Mouse (Mus musculus): ENCODE data around the gene Tmprss3.

The Tmprss3 gene

DNA sequence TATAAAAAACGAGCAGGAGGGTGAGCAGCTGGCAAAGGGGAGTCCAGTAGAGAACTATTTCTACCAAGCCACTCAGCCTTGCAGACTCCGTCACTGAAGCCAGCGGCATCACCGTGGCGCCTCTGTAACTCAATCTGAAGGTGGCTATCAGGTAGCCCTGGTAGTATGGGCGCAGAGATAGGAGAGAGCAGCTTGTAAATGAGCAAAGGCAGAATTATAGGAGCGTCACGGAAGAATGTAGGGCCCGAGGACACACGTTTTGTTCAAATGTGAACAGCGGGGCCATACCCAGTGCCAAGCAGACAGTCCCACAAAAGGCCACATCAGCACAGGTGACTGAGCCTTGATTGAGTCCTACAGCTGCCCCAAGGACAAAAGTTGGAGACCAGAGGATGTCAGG is at the start of gene Tmprss3:
Tmprss3 (minus strand) TSS at position 101 of the 400 bp plus-strand sequence.
- in situ Hi-C loops (cut with MboI, MseI) = no loop called here

DNA sequence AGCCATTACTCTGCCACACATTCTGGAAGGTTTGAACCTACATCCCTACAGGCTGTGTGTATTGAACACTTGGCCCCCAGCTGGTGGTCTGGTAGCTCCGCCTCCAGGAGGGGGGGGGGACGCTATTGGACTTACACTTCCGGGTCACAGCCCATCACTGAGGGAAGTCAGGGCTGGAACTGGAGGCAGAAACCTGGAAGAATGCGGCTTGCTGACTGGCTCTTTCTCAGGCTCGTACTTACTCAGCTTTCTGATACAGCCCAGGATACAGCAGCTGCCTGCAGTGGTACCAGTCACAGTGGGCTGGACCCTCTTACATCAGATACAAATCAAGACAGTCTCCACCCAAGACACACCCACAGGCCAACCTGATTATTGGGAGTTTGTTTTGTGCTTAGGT is 48.4 kb upstream of the Tmprss3 start:
- in situ Hi-C loops (cut with MboI, MseI) = no loop called here

DNA sequence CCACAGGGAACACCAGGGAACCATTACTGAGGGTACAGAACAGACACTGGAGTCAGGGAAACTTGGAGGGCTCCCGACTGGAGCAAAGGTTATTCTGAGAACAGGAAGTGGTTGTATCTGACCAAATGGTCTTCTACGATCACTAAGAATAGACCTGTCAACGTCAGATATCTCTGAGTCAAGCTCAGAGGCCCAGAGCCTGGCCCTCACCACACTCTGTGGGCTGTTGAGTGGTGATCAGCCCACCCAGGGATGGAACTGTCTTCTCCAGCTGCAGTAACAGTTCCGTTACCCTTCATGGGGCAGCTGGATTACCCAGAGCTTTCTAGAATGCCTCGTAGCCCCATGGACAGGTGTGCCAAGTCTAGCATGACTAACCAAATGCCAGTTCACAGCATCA is 46.5 kb upstream of the Tmprss3 start:
- in situ Hi-C loops (cut with MboI, MseI) = no loop called here

DNA sequence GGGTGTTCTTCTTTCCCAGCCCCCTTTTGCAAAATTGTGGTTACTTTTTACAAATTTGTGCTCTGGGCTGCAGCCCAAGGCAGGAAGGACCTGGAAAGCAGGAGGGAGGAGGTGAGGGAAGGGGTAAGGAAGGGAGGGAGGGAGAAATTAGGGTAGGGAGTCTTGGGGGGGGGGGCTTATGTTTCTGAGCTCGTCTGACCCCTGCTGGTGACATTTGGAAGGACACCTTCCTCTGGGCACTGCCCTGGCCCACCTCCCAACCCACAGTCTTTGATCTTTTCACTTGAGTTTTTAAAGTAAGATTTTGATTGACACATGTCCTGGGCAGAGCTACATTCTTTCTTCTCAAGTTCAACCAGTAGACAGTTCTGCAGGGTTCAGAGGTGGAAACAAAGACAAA is 44.0 kb upstream of the Tmprss3 start:
- in situ Hi-C loops (cut with MboI, MseI) = no loop called here

DNA sequence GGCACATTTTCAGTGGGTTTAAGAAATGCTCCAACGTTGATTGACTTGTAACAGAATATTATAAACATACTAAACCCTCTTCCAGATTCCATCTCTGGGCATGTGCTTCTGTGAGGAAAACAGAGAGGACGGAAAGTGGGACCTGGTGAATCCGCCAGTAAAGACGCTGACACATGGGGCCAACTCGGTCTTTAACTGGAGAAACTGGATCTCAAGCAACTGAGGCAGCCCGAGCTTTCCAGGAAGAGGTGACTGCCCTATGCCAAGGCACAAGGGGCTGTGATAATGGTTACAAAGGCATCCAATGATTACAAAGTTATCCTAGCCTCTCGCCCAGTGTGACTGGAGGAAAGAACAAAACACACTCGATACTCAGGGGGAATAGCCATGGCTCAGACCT is 42.4 kb upstream of the Tmprss3 start:
- in situ Hi-C loops (cut with MboI, MseI) = no loop called here

DNA sequence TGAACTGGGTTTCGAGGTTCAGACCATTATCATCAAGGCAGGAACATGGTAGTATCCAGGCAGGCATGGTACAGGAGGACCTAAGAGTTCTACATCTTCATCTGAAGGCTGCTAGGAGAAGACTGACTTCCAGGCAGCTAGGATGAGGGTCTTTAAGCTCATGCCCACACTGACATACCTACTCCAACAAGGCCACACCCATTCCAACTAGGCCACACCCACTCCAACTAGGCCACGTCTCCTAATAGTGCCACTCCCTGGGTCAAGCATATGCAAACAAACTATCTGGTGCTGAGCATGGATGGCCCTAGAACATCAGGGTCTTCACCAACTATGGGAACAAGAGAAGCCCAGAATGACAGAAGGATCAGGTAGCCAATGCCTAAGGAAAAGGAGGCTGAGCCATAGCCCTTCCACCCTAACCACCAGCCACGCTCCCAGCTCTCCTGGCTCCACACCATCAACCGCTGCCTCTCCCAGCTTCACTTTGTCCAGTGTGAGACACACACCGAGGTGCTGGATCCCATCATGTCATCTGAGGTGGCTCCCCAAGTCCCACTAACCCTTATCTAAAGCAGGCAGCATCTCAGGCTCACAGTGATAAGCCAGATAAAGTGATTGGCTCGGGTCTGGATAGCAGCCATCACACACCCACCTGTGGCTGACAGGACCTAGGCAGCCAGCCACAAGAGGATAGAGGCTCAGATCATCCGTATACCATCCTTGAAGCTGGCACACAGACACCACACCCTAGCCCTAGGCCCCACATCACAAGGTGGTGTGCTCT is 39.6 kb upstream of the Tmprss3 start:
- in situ Hi-C loops (cut with MboI, MseI) = no loop called here

DNA sequence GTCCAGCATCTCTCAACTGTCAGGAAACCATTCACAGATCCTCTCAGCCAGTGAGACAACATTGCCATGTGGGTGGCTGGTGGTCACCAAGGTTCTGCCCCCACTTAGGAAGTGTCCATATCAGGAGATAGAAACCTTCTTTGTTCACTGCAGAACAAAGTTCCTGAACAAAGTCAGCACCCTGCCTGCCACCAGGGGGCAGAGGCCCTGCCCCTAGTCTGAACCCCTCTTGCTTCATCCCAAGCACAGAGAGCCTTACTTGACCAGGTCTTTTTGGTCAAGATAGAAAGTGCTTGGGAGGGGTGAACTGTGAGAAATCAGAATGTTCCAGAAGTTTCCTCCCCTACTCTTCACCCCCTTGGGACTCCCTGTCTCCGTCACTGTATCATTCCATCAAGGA is 37.1 kb upstream of the Tmprss3 start:
- in situ Hi-C loops (cut with MboI, MseI) = no loop called here

DNA sequence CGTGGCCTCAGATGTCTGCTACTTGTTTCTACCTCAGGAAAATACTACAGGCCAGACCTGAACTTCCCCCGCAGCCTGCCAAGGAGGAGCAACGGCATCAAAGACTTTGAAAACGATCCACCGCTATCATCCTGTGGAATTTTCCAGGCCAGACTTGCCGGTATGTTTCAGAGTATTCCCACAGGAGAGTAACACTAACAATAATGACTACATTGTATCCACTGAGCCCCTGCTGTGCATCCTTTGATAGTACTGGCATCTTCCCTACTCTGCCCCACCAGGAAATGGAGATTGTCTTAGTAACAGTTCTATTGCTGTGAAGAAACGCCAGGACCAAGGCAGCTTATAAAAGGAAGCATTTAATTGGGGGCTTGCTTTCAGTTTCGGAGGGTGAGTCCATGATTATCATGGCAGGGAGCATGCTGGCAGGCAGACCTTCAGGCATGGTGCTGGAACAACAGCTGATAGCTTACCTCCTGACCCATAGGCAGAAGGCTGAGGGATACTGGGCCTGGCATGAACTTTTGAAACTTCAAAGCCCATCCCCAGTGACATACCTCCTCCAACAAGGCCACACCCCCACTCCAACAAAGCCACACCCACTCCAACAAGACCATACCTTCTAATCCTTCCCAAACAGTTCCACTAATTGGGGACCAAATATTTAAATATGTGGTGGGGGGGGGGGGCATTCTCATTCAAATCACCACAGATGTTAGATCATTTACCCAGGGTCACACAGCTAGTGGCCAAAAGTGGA is 33.7 kb upstream of the Tmprss3 start:
- in situ Hi-C loops (cut with MboI, MseI) = no loop called here

DNA sequence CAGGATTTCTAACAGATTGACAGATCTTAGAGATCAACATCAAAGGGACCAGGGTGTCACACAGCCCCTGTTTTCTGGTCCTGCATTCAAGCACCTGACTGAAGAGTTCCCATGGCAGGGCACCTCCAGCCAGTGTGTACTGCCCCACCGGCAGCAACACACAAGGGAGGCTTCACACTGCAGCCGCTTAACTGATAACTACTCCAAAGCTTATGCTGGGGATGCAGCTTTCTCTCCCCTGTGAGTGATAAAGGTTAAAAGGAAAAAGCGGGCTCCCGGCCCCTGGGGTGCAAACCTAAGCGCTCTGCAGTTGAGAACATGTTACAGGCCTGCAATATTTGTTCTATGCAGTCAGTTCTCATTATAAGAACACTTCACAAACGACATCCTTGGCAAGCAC is 33.0 kb upstream of the Tmprss3 start:
- in situ Hi-C loops (cut with MboI, MseI) = no loop called here

DNA sequence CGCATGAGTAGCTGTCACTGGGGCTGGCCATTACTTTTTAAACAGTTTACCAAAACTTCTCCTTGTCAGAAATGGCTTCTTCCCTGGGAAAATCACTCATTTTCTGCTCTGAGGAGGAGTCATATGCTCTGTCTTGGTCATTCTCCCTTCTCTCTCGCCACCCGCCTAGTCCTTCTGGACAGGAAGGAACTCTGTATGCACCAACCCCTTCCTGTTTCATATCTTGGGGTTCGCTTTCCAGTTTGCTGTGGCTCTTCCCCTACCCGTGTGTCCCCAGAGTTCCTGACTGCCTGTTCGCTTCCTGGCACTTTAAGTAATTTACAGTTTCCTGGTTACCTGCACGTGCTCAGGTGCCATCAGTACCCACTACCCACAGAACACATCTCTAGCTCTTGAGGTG is 28.2 kb upstream of the Tmprss3 start:
- in situ Hi-C loops (cut with MboI, MseI) = no loop called here

DNA sequence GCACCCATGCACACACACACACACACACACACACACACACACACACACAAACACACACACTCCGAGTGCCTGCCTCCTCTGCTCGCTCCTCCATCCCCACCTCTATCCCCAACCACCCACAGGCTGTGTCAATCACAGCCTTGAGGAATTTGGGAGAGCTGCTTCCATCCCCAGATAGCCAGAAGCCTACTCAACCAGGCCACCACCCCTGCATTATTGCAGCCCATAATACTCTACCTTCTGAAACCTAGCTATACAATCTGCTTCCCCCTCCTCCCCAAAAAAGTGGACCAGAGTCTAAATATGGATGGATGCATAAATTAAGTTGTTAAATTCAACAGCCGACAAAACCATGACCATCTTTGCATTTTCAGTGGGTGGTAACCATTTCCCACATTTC is 27.6 kb upstream of the Tmprss3 start:
- in situ Hi-C loops (cut with MboI, MseI) = no loop called here

DNA sequence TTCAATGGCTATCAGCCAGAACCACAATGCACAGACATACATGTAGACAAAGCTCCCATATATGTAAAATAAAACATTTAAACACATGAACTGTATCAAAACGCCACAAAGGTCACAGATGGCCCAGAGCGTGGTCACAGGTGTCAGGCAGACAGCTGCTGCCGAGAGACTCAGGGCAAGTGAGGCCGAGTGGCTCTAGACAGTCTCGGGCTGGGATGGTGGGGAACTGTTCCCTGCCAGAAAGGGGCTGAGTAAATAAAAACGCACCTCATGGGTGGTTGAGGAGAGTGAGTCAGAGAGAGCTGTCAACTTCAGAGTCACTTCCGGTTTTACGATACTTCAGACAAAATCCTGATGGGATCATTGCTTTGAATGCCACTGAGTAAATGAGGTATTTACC is 25.8 kb upstream of the Tmprss3 start:
- in situ Hi-C loops (cut with MboI, MseI) = no loop called here

DNA sequence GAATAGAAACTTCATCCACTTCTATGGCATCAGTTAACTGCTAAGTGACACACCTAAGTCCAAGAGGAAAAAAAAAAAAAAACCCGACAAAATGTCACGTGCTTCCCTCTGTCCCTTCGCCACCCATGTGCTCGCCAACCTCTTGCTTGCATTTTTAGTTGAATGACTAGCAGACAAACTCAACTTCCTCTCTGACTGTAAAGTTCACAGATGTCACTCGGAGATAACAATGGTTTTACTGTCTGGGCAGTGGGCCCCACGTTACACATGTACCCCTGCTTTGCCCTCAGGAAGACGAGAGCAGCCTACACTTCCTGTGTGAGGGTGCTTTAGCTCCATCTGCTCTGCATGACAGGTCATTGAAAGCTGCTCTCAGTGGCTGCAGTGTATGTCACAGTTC is 25.1 kb upstream of the Tmprss3 start:
- in situ Hi-C loops (cut with MboI, MseI) = no loop called here

DNA sequence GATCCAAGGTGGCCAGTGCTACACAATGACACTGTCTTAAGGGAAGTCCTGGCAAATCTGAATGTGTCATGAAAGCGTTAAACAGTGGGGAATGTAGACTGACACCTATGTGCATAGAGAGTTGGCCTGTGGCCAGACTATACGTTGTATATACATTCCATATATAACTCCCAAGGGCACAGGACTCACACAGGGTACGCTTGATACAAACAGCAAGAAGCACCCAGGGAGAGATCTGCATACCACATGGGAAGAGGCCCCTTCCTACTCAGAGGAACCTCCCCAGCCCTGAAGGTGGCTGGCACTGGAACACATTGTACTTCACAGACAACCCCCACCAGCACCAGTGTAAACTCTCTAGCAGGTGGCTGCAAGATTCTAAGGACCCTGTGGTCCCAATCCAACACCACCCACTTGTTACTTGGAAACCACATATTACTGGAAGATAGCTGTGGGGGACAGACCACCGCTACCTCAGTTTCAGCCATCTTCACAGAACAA is 24.1 kb upstream of the Tmprss3 start:
- in situ Hi-C loops (cut with MboI, MseI) = no loop called here

DNA sequence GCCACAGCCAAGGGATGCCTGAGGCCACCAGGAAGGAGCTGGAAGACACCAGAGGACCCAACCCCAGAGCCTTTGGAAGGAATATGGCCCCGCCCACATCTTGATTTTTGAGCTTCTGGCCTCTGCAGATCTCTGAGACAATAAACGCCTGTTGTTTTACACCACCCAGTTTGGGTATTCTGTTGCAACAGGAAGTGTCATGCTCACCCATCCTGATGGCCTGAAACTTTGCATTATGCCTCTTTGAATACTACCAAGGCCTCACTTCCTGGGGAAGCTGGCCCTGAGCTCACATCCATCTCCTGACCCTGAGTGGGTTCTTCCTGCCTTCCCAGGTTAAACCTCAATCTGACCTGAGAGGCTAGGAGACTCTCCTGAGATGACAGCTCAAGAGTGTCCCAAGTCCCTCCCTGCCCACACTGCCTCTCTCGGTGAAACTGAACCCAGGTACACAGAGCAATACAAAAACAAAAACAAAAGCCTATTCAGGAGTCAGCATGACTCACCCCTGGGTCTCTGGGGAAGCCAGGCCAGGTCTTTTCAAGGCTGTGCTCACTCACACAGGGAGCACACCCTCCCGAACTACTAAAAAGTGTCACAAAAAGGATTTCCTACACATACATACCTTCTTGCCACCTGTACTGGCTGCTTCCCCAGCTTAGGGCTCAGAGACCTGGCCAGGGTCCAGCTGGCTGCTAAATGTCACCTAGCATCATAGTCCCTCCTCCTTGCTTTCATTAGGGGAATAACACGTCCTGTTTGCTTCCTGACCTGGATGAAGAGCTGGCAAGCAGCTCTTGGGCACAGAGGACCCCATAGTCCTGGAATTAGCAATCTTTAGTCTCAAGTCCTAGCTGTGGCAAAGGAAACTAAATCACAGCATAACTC is 17.5 kb upstream of the Tmprss3 start:
- in situ Hi-C loops (cut with MboI, MseI) = no loop called here

DNA sequence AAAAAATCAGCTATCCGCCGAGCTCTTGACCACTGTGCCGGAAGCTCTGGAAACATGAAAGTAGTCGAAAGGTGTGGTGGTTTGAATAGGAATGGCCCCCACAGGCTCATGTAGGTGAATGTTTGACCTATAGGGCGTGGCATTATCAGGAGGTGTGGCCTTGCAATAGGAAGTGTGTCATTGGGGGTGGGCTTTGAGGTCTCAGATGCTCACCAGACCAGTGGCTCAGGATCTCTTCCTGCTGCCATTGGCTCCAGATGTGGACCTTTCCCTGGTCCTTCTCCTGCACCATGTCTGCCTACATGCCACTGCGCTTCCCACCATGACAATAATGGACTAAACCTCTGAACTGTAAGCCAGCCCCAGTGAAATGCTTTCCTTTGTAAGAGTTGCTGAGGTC is 13.1 kb upstream of the Tmprss3 start:
- in situ Hi-C loops (cut with MboI, MseI) = no loop called here

DNA sequence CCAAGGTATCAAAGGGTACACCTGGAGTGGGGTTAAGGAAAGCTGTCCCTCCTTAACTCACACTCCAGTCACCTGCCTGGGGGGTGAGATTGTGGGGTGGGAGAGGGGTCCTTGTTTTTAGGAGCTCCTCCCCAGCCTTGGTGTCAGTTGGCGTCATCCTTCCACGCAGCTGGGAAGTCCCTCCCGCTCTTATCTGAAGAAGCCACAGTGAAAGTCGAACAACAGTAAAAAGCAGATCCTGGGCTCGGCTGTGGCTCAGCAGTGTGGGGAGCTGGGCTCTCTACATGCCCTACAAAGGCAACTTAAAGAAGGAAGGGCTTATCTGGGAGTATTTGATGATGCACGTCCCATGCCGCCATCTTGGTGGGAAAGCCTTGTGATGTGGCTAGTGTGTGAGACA is 11.5 kb upstream of the Tmprss3 start:
- in situ Hi-C loops (cut with MboI, MseI) = no loop called here

DNA sequence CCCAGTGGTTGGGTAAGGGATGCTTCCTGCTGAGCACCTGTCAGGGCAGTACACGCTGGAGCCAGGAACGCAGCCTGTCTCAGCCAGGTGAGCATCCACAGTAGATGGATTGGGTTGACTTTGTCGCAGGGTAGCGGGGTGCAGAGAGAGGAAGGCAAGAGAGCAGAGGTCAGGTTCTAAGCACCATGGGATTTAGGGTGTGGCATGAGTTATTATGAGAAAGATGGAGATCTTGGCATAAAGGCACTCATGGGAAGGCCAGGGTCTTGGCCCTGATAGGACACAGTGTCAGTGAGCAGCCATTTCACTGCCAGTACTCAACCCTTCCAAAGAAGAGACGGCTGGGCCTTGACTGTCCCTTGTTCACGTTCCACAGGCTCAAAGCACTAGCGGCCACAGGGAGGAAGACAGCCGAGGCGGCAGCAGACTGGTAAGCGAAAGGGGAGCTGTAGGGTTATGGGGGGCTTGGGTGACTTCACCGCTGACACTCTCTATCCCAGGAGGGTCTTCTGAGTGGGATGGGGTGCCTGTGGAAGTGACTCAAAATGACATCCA is 10.7 kb upstream of the Tmprss3 start:
- in situ Hi-C loops (cut with MboI, MseI) = no loop called here

DNA sequence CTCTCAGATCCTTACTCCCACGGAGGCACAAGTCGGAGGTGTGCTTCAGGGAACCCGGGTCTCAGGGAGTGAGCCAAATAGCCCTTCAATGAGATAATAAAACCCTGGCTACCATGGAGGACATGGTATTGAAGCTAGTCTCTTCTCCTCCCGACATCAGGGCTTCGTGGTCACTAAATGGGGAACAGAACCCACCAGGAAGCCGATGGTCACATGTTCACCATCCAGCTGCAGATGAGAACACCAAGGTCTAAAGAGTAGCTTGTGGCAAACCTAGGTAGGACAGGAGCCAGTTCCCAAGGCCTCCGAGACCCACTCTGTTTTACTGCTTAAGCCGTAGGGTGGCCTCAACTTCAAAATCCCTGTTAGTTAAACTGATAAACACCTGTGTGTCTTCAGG is 9.9 kb upstream of the Tmprss3 start:
- in situ Hi-C loops (cut with MboI, MseI) = no loop called here

DNA sequence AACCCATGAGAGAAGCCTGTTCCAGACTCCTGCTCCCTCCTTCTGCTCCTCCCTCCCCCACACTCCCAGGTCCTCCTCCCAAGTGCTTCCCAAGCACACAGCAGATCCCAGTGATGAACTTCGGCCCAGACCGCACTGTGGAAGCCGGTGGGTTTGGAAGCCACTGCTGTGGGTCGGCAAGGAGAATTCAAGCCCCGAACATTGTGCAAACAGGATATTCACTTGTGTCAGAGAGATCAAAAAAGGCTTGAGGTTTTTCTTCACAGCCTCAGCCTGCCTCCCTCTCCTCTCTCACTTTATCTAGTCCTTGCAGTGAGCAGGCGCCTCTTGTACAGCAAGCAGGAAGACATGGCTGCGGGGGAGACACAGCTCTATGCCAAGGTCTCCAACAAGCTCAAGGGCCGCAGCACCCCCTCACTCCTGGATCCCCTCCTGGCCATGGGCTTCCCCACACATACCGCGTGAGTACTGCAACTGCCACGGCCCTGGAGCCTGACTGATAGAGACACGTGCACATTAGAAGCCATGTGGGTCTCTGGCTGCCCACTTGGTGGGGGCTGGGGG is 9.1 kb upstream of the Tmprss3 start, which contains the start of gene Ubash3a:
Ubash3a (plus strand) TSS at position 103 of the 564 bp plus-strand sequence.
- in situ Hi-C loops (cut with MboI, MseI) = no loop called here

DNA sequence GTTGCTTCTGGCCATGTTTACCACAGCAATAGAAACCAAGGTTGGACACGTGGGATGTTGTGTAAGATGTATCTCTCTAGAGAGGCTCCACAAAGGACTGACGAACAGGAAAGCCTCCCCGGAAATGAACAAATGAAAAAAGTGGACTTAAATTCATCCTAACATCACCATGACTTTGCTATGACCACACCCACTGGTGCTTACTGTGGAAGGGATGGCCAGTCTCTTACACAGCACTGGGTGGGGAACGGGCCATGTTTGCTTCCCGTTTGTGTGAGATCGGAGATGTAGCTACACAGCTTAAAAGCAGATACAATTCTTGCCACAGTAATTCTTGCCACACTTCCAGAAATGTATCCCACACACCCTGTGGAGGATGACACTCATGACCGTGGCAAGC is 2.5 kb downstream of the Tmprss3 start:
- in situ Hi-C loops (cut with MboI, MseI) = no loop called here
